Mouse (Mus musculus) cerebellum, postnatal 4 days (tissue): Measurements from ENCODE around the gene Ankrd45.
"Not testable (repeated sequence)": the region's sequence is repeated elsewhere in the genome, so short reads cannot be mapped to it uniquely, and the experiment has no call there.

ENCODE experiments used
- DNase-seq, 2 experiments: peaks; one replicate each; pipeline ENCODE4 v3.0.0; 2022; ENCODE audit warnings: low spot score in 2 of 2, mixed read lengths in 1 of 2

Gene Ankrd45

DNA sequence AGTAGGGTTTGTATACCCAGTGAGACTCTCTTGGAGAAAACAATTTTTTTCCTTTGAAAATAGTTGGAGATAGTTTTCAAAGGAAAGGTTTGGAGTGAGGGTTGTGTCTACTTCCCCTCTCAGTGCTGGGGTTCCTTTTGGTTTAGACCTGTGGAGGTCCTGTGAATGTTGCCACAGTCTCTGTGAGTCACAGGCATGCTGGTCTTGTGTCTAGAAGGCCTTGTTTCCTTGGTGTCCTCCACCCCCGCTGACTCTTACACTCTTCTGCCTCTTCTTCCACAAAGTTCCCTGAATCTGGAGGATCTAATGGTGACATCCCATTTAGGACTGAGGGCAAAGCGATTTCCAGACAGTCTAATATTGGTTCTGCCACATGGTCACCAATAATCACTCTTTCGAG is 42.9 kb downstream of the Ankrd45 start:
- no peak for DNase-seq

GRCm38 (mm10) chr1:161190253-161190910 is 47.9 kb downstream of the Ankrd45 start:
- DNase-seq = no peak

DNA sequence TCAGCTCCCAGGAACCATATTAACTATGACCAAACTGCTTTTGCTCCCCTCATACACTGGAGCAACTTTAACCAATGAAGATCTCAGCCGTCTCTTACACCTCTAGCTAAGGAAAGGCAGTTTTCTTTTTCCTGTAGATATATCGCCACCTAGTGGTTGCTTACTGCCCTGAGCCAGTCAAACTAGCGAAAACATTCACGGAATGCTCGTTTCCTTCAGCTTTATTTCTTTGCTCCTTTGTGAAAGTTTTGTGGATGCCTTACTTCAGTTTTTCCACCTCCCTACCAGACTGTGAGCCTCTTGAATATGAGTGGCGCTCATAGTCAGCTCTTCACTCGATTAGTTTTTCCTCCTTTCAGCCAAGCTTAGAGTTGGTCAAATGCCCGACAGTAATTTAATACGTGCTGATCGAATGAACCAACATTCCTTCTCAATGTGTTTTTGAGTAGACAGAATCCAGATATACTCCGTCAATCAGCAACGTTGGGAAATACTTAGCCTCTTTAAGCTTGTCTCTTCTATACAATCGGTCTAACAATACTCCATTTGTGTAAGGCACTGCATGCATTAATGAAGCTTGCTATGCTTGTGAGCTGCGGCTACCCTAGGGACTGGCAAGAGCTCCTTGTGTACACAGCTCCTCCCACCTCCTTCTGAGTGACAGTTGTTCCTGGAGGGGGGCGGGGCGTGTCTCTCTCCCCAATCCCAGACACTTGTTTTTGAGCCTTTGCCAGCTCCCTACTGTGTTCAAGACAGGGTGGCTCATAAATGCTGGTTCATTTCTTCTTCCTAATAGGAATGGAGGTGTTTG is 53.3 kb downstream of the Ankrd45 start:
- peak; percentile 52 to 83 for DNase-seq

DNA sequence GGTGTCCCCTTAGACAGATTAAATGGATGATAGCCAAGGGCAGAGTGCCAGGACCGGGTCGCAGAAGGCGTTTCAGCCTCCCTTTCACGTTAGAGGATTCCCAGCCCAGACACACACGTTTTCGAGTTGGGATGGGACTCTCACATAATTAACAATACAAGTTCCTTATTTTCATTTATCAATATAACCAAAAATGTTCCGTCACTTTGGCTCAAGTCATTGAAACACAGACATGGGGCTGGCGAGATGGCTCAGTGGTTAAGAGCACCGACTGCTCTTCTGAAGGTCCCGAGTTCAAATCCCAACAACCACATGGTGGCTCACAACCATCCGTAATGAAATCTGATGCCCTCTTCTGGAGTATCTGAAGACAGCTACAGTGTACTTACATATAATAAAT is 53.9 kb downstream of the Ankrd45 start:
- not testable (repeated sequence) for DNase-seq

DNA sequence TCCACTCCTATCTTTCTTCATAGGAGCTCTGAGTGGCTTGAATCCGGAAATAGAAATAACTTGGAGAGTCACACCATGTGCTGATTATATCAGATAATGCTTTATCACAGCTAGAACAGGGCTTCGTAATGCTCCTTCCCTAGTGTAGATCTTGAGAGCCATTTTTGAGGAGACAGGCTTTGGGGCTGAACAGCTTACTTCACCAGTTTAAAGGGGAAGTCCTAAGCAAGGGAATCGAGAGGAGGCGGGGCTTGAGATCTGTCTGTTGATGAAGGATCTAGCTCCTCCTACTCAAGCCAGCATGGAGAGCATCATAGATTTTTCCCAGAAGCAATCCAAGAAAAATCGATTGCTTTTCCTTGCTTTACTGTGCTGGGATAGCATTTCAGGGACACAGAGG is 57.4 kb downstream of the Ankrd45 start:
- no peak for DNase-seq

GRCm38 (mm10) chr1:161214465-161214864 is 72.0 kb downstream of the Ankrd45 start:
- DNase-seq = no peak

- DNase-seq = no peak
These were observed 77.3 kb downstream of the Ankrd45 start for GRCm38 (mm10) chr1:161219816-161220215.
